Mouse (Mus musculus) MEL (cell line): ENCODE results near the gene Ywhae.

Experiments
- CTCF ChIP-seq, 3 experiments: IDR thresholded peaks in 2 of 3; conservative IDR thresholded peaks in 1 of 3; 2 replicates each; pipeline ENCODE4 v1.5.1; 2011 to 2012; ENCODE audit warnings: low read length in 3 of 3, low read depth in 2 of 3, mild to moderate bottlenecking in 2 of 3, improper control_type of control experiment in 1 of 3, inconsistent platforms in 1 of 3, mixed read lengths in 1 of 3, moderate library complexity in 1 of 3; ENCODE audit not compliant: control insufficient read depth in 1 of 3, insufficient read depth in 1 of 3, poor library complexity in 1 of 3, severe bottlenecking in 1 of 3
- ELF1 ChIP-seq: IDR thresholded peaks from 2 replicates; pipeline ENCODE4 v1.6.1; 2014; ENCODE audit warnings: low read depth, mild to moderate bottlenecking, inconsistent platforms, low read length, improper control_type of control experiment, moderate library complexity
- HCFC1 ChIP-seq: IDR thresholded peaks from 2 replicates; pipeline ENCODE4 v1.6.1; 2012; ENCODE audit warnings: low read depth, mild to moderate bottlenecking, inconsistent platforms, low read length, improper control_type of control experiment, moderate library complexity
- JUND ChIP-seq: IDR thresholded peaks from 2 replicates; pipeline ENCODE4 v1.6.1; 2011; ENCODE audit warnings: low read depth, mild to moderate bottlenecking, improper control_type of control experiment, low read length
- MAX ChIP-seq: IDR thresholded peaks from 2 replicates; pipeline ENCODE4 v1.6.1; 2011; ENCODE audit warnings: low read length, improper control_type of control experiment
- MXI1 ChIP-seq: IDR thresholded peaks from 2 replicates; pipeline ENCODE4 v1.6.1; 2011; ENCODE audit warnings: mild to moderate bottlenecking, low read depth, low read length, improper control_type of control experiment
- POLR2A ChIP-seq, 2 experiments: IDR thresholded peaks; 2 replicates each; pipeline ENCODE4 v1.6.1; 2011 to 2012; ENCODE audit warnings: low read length in 2 of 2, mild to moderate bottlenecking in 2 of 2, control low read depth in 1 of 2, improper control_type of control experiment in 1 of 2, low read depth in 1 of 2, moderate library complexity in 1 of 2; ENCODE audit not compliant: control insufficient read depth in 1 of 2, insufficient read depth in 1 of 2, poor library complexity in 1 of 2
- ZKSCAN1 ChIP-seq: IDR thresholded peaks from 2 replicates; pipeline ENCODE4 v1.6.1; 2012; ENCODE audit warnings: low read depth, mild to moderate bottlenecking, inconsistent platforms, low read length, improper control_type of control experiment, moderate library complexity

DNA sequence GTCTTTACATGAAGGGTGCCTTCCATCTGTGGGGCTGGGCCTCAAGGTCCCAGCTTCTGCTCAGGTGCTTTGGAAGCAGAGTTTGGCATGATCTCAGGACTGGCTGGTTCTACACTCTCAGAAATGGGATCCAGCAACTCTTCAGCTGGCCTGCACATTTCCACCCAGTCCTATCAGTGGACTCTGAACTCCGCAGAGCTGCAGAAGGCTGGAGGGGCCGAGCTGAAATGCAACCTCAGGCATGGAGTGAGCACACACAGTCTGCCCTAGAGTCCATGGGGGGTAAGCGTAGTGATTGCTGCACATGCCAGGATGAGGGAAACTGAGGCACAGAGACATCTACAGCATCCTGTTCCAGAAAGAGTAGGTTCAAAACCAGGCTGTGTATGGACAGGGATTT, 77.9 kb downstream of the Ywhae start:
- TF ChIP-seq POLR2A (IDR thresholded peaks at IDR 0.05; ENCODE audit: control insufficient read depth in 1 of 2, insufficient read depth in 1 of 2, low read depth in 1 of 2, low read length in 2 of 2, poor library complexity in 1 of 2) (no peak), CTCF (IDR thresholded peaks at IDR 0.05 in 2 of 3, conservative IDR thresholded peaks at IDR 0.05 in 1 of 3; ENCODE audit: control insufficient read depth in 1 of 3, insufficient read depth in 1 of 3, low read depth in 2 of 3, low read length in 3 of 3, poor library complexity in 1 of 3, severe bottlenecking in 1 of 3) (no peak), ELF1 (no peak), MXI1 (no peak), JUND (no peak), ZKSCAN1 (no peak), MAX (no peak), HCFC1 (no peak)
